Mouse (Mus musculus): ENCODE data around the gene Psrc1. TPM values are rescaled to one million over a fixed set of nuclear protein-coding genes. Genes with fewer than 3 reads are reported as not detected.

Gene Psrc1
- polyA plus RNA-seq, 1 experiment: 43.2 TPM

DNA sequence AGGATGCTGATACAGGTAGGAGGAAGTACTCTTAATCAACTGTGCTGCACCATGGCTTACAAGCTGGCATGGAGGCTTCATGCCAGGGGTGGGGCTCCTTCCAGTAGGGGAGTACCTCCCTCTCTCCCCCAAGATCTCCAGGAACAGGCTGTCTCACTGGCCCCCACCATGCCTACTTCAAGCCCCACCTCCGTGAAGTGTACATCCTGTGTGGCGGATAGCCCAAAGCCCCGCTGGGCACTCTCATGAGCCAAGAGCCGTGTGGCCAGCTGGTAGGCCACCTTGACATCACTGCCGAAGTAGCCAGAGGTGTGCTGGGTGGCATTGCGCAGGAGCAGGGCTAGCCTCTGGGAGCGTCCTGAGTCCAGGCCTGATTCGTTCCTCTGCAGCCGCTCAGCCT lies 14.6 kb downstream of the Psrc1 start:
- 88% methylated on average over 9 of the region's 9 CpGs for WGBS
- Histone ChIP-seq H3K27ac (ENCODE audit: control insufficient read depth, insufficient read depth, low read depth, low read length, poor library complexity) (no peak overlapping the region), H3K4me3 (replicated peaks; ENCODE audit: control insufficient read depth, low read depth, low read length) (no peak overlapping the region), H3K4me1 (ENCODE audit: control insufficient read depth, insufficient read depth, low read length) (no peaks in the 10 kb centered on the region)
- TF ChIP-seq CTCF (IDR thresholded peaks at IDR 0.05; ENCODE audit: control insufficient read depth, insufficient read depth, low read length): no peak
- TF ChIP-seq POLR2A (IDR thresholded peaks at IDR 0.05; ENCODE audit: borderline replicate concordance, control insufficient read depth, low read depth, low read length): no peak

DNA sequence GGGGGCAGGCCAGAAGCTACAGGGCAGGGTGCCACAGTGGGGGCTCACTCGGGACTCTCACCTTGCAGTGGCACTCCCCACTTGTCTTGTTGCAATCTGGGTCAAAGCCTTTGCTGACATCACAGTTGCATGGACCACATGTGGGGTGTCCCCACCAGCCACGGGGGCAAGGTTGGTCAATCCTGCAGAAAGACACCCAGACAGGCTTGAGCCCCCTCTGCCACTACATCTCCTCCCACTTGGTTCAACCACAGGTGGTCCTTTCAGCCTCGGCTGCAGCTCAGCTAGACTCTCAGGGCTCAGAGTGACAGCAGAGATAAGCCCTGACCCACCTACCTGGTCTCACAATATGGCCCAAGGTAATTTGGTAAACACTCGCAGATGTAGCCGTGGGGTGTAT lies 16.8 kb downstream of the Psrc1 start:
- no peaks in the 10 kb centered on the region for H3K4me1 ChIP-seq (ENCODE audit: control insufficient read depth, insufficient read depth, low read length)
- no peak overlapping the region for H3K27ac ChIP-seq (ENCODE audit: control insufficient read depth, insufficient read depth, low read depth, low read length, poor library complexity)
- TF ChIP-seq POLR2A (IDR thresholded peaks at IDR 0.05; ENCODE audit: borderline replicate concordance, control insufficient read depth, low read depth, low read length) (no peak), CTCF (IDR thresholded peaks at IDR 0.05; ENCODE audit: control insufficient read depth, insufficient read depth, low read length) (no peak)
- no peak overlapping the region for H3K4me3 ChIP-seq (replicated peaks; ENCODE audit: control insufficient read depth, low read depth, low read length)
- WGBS: 78% methylated on average over 5 of the region's 5 CpGs

DNA sequence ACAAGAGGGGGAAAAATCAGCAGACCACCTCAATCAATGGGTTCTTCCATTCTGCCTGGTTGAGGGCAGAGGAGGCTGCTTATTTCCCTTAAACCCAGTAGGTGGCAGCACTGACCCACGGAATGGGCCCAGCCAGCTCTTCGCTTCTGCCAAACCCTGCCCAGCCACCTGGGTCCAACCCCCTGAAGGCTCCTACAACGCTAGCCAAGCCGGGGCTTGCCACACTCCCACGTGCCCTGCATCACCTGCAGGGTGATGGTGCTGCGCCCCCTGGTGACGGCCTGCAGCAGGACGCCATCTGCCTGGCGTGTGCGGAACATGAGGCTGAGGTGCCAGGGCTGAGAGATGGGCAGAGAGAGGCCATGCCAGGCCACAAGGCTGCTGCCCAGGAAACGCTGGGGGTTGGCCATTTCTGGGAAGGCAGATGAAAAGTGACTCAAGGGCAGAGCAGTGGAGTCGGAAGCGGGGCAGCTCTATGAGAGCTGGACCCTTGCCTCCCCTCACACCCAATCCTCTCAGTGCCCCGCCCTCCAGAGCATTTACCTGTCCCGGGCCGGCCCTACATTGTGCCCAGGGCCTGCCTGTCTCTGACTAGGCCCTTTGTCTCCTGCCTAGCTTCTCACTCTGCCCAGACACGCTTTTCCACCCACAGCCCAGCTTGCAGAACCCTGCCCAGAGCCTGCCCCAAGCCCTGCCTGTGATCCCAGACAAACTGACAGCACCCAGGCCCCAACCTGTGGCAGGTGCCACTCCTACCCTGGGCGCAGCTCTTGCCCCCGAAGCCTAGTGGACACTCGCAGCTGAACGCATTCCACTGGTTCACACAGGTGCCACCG lies 18.3 kb downstream of the Psrc1 start:
- Histone ChIP-seq H3K4me3 (replicated peaks; ENCODE audit: control insufficient read depth, low read depth, low read length) (no peak overlapping the region), H3K4me1 (ENCODE audit: control insufficient read depth, insufficient read depth, low read length) (no peaks in the 10 kb centered on the region), H3K27ac (ENCODE audit: control insufficient read depth, insufficient read depth, low read depth, low read length, poor library complexity) (no peak overlapping the region)
- TF ChIP-seq POLR2A (IDR thresholded peaks at IDR 0.05; ENCODE audit: borderline replicate concordance, control insufficient read depth, low read depth, low read length) (no peak; the same call in 1 of the 2 replicates), CTCF (IDR thresholded peaks at IDR 0.05; ENCODE audit: control insufficient read depth, insufficient read depth, low read length) (peak; percentile 95)
- WGBS: 32% methylated on average over 22 of the region's 22 CpGs

DNA sequence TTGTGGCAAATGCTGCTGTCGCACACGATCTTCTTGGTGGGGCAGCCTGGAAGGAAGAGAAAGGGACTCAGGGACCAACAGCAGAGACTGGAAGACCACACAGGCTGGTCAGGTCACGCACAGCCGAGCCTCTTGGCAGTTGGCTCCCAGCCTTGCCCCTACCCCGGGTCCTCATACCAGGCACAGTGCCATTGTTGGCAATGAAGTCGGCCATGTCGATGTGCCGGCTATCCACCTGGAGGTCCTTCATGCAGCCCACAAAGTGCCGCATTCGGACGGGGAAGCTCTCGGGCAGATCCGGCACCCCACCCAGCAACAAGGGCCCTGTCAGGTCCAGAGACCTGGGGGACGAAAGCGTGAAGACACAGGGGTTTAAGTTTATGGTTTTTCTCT lies 18.9 kb downstream of the Psrc1 start:
- H3K4me3 ChIP-seq (replicated peaks; ENCODE audit: control insufficient read depth, low read depth, low read length): no peak overlapping the region
- H3K4me1 ChIP-seq (ENCODE audit: control insufficient read depth, insufficient read depth, low read length): no peaks in the 10 kb centered on the region

DNA sequence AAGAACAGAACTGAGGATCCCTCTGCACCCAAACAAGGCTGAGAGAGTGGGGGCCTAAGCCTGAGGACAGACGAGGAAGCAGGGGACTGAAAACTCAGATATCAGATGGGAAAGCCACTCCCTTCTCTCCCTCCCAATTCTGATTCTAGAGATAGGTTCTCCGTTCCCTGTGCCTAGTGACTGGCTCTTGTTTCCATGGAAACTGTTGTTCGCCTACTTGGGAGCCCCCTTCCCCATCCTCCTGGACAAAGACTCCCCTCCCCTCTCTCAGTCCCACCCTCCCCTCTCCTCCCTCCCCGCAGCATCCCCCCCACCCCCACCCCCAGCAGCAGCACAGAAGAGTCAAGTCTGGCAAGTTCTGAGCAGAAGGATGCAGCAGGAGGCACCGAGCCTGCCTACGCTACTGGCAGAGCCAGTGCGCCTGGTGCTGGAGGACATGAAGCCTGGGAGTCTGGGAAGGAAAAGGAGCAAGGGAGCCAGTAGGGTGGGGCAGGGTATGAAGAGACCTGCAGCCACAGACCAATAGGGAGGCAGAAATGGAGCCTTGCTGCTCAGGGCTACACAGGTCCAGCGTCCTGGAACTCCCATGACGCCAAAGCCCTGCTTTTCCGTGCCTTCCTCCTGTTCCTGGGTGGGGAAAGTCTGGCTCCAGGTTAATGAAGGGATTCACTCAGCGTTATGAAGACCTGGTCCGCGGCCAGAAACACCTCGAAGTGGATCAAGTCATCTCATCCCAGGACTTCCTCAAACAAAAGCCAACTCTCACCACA lies 22.1 kb downstream of the Psrc1 start:
- no peak overlapping the region for H3K4me3 ChIP-seq (replicated peaks; ENCODE audit: control insufficient read depth, low read depth, low read length)
- WGBS: 71% methylated on average over 14 of the region's 14 CpGs

More for the DNA sequence above, 18.9 kb downstream of the Psrc1 start:
- no peak overlapping the region for H3K27ac ChIP-seq (ENCODE audit: control insufficient read depth, insufficient read depth, low read depth, low read length, poor library complexity)
- TF ChIP-seq CTCF (IDR thresholded peaks at IDR 0.05; ENCODE audit: control insufficient read depth, insufficient read depth, low read length) (no peak), POLR2A (IDR thresholded peaks at IDR 0.05; ENCODE audit: borderline replicate concordance, control insufficient read depth, low read depth, low read length) (no peak)
- 94% methylated on average over 15 of the region's 15 CpGs for WGBS

DNA sequence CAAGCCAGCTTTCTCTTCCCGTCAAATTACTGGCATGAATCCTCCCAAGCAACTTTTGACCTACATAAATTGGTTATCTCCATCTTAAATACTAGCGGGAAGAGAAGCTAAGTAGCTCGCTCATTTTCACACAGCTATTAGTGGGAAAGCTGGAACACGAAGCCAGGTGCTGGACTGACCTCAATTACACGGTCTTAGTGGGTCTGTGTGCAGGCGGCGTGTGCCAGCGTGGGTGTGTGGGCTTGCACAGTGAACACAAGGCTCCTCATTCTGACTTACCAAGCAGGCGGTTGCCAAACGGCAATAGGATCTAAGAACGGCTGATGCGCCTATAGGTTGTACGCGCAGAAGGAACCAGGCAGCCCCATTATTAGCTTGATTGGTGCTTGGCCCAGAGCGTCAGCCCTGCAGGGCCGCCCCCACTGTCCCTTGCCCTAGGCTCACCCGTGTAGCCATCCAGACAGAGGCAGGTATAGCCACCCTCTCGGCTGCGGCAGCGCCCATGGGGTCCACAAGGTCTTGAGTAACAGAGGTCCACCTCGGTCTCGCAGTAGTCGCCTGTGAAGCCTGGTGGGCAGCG lies 22.8 kb downstream of the Psrc1 start:
- Histone ChIP-seq H3K27ac (ENCODE audit: control insufficient read depth, insufficient read depth, low read depth, low read length, poor library complexity) (no peak overlapping the region), H3K4me1 (ENCODE audit: control insufficient read depth, insufficient read depth, low read length) (no peaks in the 10 kb centered on the region), H3K4me3 (replicated peaks; ENCODE audit: control insufficient read depth, low read depth, low read length) (no peak overlapping the region)
- WGBS: 92% methylated on average over 24 of the region's 24 CpGs
- TF ChIP-seq CTCF (IDR thresholded peaks at IDR 0.05; ENCODE audit: control insufficient read depth, insufficient read depth, low read length) (no peak), POLR2A (IDR thresholded peaks at IDR 0.05; ENCODE audit: borderline replicate concordance, control insufficient read depth, low read depth, low read length) (no peak)

More for the DNA sequence above, 22.1 kb downstream of the Psrc1 start:
- Histone ChIP-seq H3K27ac (ENCODE audit: control insufficient read depth, insufficient read depth, low read depth, low read length, poor library complexity) (no peak overlapping the region), H3K4me1 (ENCODE audit: control insufficient read depth, insufficient read depth, low read length) (no peaks in the 10 kb centered on the region)
- no peak for TF ChIP-seq POLR2A (IDR thresholded peaks at IDR 0.05; ENCODE audit: borderline replicate concordance, control insufficient read depth, low read depth, low read length)
- no peak for TF ChIP-seq CTCF (IDR thresholded peaks at IDR 0.05; ENCODE audit: control insufficient read depth, insufficient read depth, low read length)

DNA sequence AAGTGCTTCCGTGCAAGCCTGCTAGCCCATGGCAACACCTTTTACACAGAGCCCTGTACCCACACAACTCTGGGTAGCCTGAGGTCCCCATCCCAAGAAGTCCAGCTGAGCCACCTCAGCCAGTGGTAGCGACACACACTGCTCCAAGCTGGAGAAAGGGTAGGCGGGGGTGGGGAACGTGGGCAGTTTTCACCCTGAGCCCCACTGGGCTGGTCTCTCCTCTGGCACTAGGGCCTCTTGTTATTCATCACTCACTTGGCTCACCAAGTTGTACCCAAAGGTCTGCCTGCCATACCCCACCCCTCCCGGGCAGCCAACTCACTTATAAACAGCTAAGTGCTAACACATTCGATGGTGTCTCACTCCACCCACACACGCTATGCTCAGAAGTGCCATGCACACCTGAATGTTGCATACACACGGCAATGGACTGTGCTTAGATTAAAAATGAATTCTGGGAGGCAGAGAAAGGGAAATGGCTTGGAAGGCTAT lies 24.9 kb downstream of the Psrc1 start:
- Histone ChIP-seq H3K4me1 (ENCODE audit: control insufficient read depth, insufficient read depth, low read length) (no peaks in the 10 kb centered on the region), H3K4me3 (replicated peaks; ENCODE audit: control insufficient read depth, low read depth, low read length) (no peak overlapping the region), H3K27ac (ENCODE audit: control insufficient read depth, insufficient read depth, low read depth, low read length, poor library complexity) (no peak overlapping the region)
- TF ChIP-seq POLR2A (IDR thresholded peaks at IDR 0.05; ENCODE audit: borderline replicate concordance, control insufficient read depth, low read depth, low read length) (no peak), CTCF (IDR thresholded peaks at IDR 0.05; ENCODE audit: control insufficient read depth, insufficient read depth, low read length) (no peak)
- WGBS: 85% methylated on average over 8 of the region's 8 CpGs

Data from bone marrow, adult 2 months (tissue).